Mouse (Mus musculus): Measurements from ENCODE around the gene Mcat.

DNA sequence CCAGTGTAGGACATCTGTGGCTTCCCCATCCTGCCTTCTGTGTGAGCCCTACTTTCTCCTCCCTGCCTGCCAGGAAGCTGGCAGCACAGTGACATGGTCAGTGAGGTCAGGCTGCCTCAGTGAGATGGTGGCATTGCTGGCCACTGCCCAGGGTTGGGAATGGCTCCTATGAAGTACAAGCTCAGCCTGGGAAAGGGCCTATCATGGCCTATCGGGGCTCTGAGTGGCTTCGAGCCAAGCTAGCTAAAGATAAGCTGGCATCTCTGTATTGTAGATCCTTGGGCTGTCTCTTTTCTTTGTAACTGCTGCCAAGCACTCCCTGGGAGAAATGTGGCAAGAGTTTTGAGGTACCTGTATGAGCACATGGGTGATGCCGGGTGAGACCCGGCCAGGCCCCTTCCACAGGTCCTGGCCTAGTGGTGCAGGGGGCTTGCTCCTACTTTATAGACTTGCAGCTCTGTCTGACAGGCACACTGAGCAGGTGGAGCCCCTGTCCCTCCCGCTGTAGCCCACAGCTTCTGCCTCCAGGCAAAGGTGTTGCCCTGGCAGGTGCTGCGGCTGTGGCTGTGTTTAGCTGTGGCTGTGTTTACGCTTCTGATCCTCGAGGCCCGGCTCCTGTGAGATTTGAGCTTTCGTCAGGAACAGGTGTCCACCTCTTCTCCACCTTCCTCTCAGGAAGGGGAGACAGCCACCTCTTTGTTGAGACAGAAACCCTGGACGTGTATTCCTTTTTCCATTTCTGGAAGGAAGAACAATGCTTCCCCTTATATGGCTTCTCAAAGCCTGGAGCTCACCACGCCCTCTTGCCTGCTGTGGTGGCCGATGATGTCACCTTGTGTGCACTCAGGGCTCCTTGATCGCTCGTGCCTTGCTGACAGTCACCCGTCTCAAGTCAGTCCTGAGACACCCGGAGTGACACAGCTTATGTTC lies 28.4 kb downstream of the Mcat start:
- TF ChIP-seq CTCF (IDR thresholded peaks at IDR 0.05; ENCODE audit: insufficient read depth, low read depth, low read length): no peak
- no peak for TF ChIP-seq POLR2A (IDR thresholded peaks at IDR 0.05; ENCODE audit: insufficient read depth, low read depth, low read length)

All from olfactory bulb, adult 2 months (tissue).